Comparison of ENCODE assay signal across 18 mouse cellular contexts in the genomic region with DNA sequence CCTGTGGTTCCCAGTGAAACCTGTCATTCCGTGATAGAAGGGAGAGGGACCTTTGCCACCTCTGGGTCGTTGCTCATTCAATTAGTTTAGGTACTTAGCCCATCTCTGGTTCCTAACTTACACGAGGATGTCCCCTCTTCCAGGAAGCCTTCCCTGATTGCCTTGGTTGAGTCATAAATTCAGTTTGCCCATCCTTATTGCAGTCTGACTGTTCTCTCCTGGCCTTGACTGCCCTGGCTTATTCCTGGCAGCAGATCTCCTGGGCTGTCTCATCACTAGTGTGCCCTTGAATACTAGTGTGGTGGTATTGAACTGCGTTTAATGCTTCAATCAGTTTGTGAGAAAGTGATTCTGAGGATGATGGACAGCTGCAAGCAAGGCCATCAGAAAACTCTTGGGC. TPM values are rescaled to one million over a fixed set of nuclear protein-coding genes. Genes with fewer than 3 reads are reported as not detected.
DNase-seq lines count a peak whose midpoint lies in the region; ATAC-seq and TF ChIP-seq lines count a peak whose summit lies in the region.
"Had no signal": no experiment of that assay in that cellular context is flagged by ENCODE, and none has a peak within 500 bp of the region (broad histone marks: within the 10 kb centered on the region; RNA-seq: fewer than 3 reads in every experiment).

No protein-coding gene starts in this region.

- 74% methylated on average over 4 of the region's 4 CpGs for WGBS in heart, embryonic 12.5 days
- 69% methylated on average over 4 of the region's 4 CpGs for WGBS in lung, embryonic 14.5 days
- 73% methylated on average over 4 of the region's 4 CpGs for WGBS in embryonic facial prominence, embryonic 14.5 days
- 70% methylated on average over 4 of the region's 4 CpGs for WGBS in stomach, embryonic 16.5 days

- no peaks in the 10 kb centered on the region; the same call in 1 of the 2 replicates for H3K4me1 ChIP-seq in heart, embryonic 12.5 days (replicated peaks)
- no peaks in the 10 kb centered on the region for H3K4me1 ChIP-seq in lung, embryonic 14.5 days (ENCODE audit: insufficient read depth)
- no peaks in the 10 kb centered on the region; the same call in 1 of the 2 replicates for H3K4me1 ChIP-seq in embryonic facial prominence, embryonic 14.5 days (ENCODE audit: control insufficient read depth, insufficient read depth, low read length)
- H3K4me1 ChIP-seq in stomach, embryonic 16.5 days (ENCODE audit: control insufficient read depth, insufficient read depth, low read length): peaks cover 7% of the 10 kb centered on the region; the same call in 1 of the 2 replicates

- no peak for ATAC-seq in heart, embryonic 12.5 days (ENCODE audit: insufficient number of reproducible peaks, low FRiP score)
- ATAC-seq in lung, embryonic 14.5 days (ENCODE audit: insufficient read depth): no peak
- ATAC-seq in embryonic facial prominence, embryonic 14.5 days (ENCODE audit: low read depth): no peak
- ATAC-seq in stomach, embryonic 16.5 days (ENCODE audit: insufficient read depth, low FRiP score): no peak

- no peak for DNase-seq in heart, adult 11 months
- no peak for DNase-seq in lung, embryonic 14.5 days
- DNase-seq in lung, adult 18-20 months: no peak
- DNase-seq in embryonic facial prominence, embryonic 14.5 days (ENCODE audit: low spot score): no peak
- DNase-seq in right cerebral cortex, postnatal 10 days (ENCODE audit: low spot score in 2 of 2): no peak
- DNase-seq in cerebellum, postnatal 4 days (ENCODE audit: low spot score in 2 of 2): no peak
- DNase-seq: right cerebral cortex, postnatal 25 days had no signal

- H3K9me3 ChIP-seq in heart, embryonic 12.5 days (replicated peaks): 0 out of 2 replicates have a peak, but pooled peaks cover 4% of the 10 kb centered on the region
- no peaks in the 10 kb centered on the region for H3K9me3 ChIP-seq in lung, embryonic 14.5 days (ENCODE audit: low read depth, low read length)
- no peaks in the 10 kb centered on the region for H3K9me3 ChIP-seq in embryonic facial prominence, embryonic 14.5 days (ENCODE audit: control insufficient read depth, low read length)
- no peaks in the 10 kb centered on the region for H3K9me3 ChIP-seq in stomach, embryonic 16.5 days (replicated peaks; ENCODE audit: control insufficient read depth, low read length)
- H3K9me3 ChIP-seq: hindbrain, embryonic 12.5 days; megakaryocyte, embryonic 14.5 days had no signal

- H3K9ac ChIP-seq in heart, embryonic 12.5 days: no peak overlapping the region
- no peak overlapping the region for H3K9ac ChIP-seq in lung, embryonic 14.5 days
- H3K9ac ChIP-seq in embryonic facial prominence, embryonic 14.5 days (ENCODE audit: low read depth, low read length): no peak overlapping the region
- H3K9ac ChIP-seq in stomach, embryonic 16.5 days (ENCODE audit: low read length): peak overlapping the region; percentile 64; the same call in 1 of the 2 replicates

- no peak overlapping the region for H3K27ac ChIP-seq in heart, embryonic 12.5 days (ENCODE audit: poor library complexity, severe bottlenecking)
- peak overlapping the region; percentile 50; the same call in 1 of the 2 replicates for H3K27ac ChIP-seq in lung, embryonic 14.5 days (ENCODE audit: low read depth)
- no peak overlapping the region for H3K27ac ChIP-seq in embryonic facial prominence, embryonic 14.5 days (replicated peaks; ENCODE audit: low read depth, low read length)
- H3K27ac ChIP-seq in stomach, embryonic 16.5 days (ENCODE audit: low read length): peak overlapping the region; percentile 64
- H3K27ac ChIP-seq: hindbrain, embryonic 12.5 days had no signal

- no peak overlapping the region for H3K4me3 ChIP-seq in heart, embryonic 12.5 days
- no peak overlapping the region for H3K4me3 ChIP-seq in lung, embryonic 14.5 days (ENCODE audit: low read depth, low read length)
- H3K4me3 ChIP-seq in embryonic facial prominence, embryonic 14.5 days (ENCODE audit: low read depth, low read length): no peak overlapping the region
- no peak overlapping the region for H3K4me3 ChIP-seq in stomach, embryonic 16.5 days (replicated peaks; ENCODE audit: low read length)

- H3K36me3 ChIP-seq in heart, embryonic 12.5 days: no peaks in the 10 kb centered on the region
- no peaks in the 10 kb centered on the region for H3K36me3 ChIP-seq in lung, embryonic 14.5 days (ENCODE audit: insufficient read depth)
- no peaks in the 10 kb centered on the region for H3K36me3 ChIP-seq in embryonic facial prominence, embryonic 14.5 days (ENCODE audit: control insufficient read depth, insufficient read depth, low read length)
- no peaks in the 10 kb centered on the region for H3K36me3 ChIP-seq in stomach, embryonic 16.5 days (ENCODE audit: control insufficient read depth, insufficient read depth, low read length)
- H3K36me3 ChIP-seq: hindbrain, embryonic 12.5 days had no signal

- peaks cover 21% of the 10 kb centered on the region for H3K27me3 ChIP-seq in heart, embryonic 12.5 days (replicated peaks)
- no peaks in the 10 kb centered on the region for H3K27me3 ChIP-seq in lung, embryonic 14.5 days (ENCODE audit: insufficient read depth, low read length)
- H3K27me3 ChIP-seq in embryonic facial prominence, embryonic 14.5 days (replicated peaks; ENCODE audit: control insufficient read depth, insufficient read depth, low read length): no peaks in the 10 kb centered on the region
- H3K27me3 ChIP-seq in stomach, embryonic 16.5 days (ENCODE audit: control insufficient read depth, insufficient read depth, low read length): no peaks in the 10 kb centered on the region
- H3K27me3 ChIP-seq: CH12.LX had no signal

- no peak for TF ChIP-seq CTCF in lung, embryonic 14.5 days (IDR thresholded peaks at IDR 0.05; ENCODE audit: low read depth)

- H3K4me2 ChIP-seq in heart, embryonic 12.5 days: peak overlapping the region; percentile 76; the same call in 1 of the 2 replicates
- peak overlapping the region; percentile 64 for H3K4me2 ChIP-seq in lung, embryonic 14.5 days
- peak overlapping the region; percentile 65 for H3K4me2 ChIP-seq in embryonic facial prominence, embryonic 14.5 days (ENCODE audit: low read depth, low read length)
- peak overlapping the region; percentile 51; the same call in 1 of the 2 replicates for H3K4me2 ChIP-seq in stomach, embryonic 16.5 days (ENCODE audit: low read depth, low read length)

RNA-seq across cellular contexts. Expression of gene Lypd3, which starts 6.7 kb away (rescaled TPM):
- 0.10 and 0.15 TPM in 2 replicates for polyA plus RNA-seq in heart, embryonic 12.5 days (2016; fragmentation: Nextera tagmentation; extraction: Ambion mirVana)
- 0.14 TPM in 1 of 2 replicates, not detected in the other for polyA plus RNA-seq in lung, embryonic 14.5 days (2014; fragmentation: Nextera tagmentation; extraction: Ambion mirVana)
- polyA plus RNA-seq in embryonic facial prominence, embryonic 14.5 days (2014; fragmentation: Nextera tagmentation; extraction: Ambion mirVana): 24.7 TPM in 2 replicates
- polyA plus RNA-seq in stomach, embryonic 16.5 days (2015; fragmentation: Nextera tagmentation; extraction: Ambion mirVana): 95.4 and 131 TPM in 2 replicates
- polyA plus RNA-seq: erythroblast, embryonic 14.5 days; heart, postnatal 0 days; liver, adult 2 months had no signal

RNA-seq across cellular contexts. Expression of gene Phldb3, which starts 19.1 kb away (rescaled TPM):
- polyA plus RNA-seq in heart, embryonic 12.5 days (2016; fragmentation: Nextera tagmentation; extraction: Ambion mirVana): not detected in 2 replicates
- polyA plus RNA-seq in lung, embryonic 14.5 days (2014; fragmentation: Nextera tagmentation; extraction: Ambion mirVana): 0.14 and 0.33 TPM in 2 replicates
- 0.43 and 0.60 TPM in 2 replicates for polyA plus RNA-seq in embryonic facial prominence, embryonic 14.5 days (2014; fragmentation: Nextera tagmentation; extraction: Ambion mirVana)
- polyA plus RNA-seq in stomach, embryonic 16.5 days (2015; fragmentation: Nextera tagmentation; extraction: Ambion mirVana): 0.70 and 0.72 TPM in 2 replicates
- polyA plus RNA-seq: forebrain, embryonic 14.5 days; heart, postnatal 0 days; hindbrain, embryonic 12.5 days; midbrain, embryonic 16.5 days had no signal

RNA-seq across cellular contexts. Expression of gene Zfp575, which starts 42.2 kb away (rescaled TPM):
- polyA plus RNA-seq in heart, embryonic 12.5 days (2016; fragmentation: Nextera tagmentation; extraction: Ambion mirVana): 0.69 and 1.1 TPM in 2 replicates
- polyA plus RNA-seq in lung, embryonic 14.5 days (2014; fragmentation: Nextera tagmentation; extraction: Ambion mirVana): 2.6 and 2.9 TPM in 2 replicates
- polyA plus RNA-seq in embryonic facial prominence, embryonic 14.5 days (2014; fragmentation: Nextera tagmentation; extraction: Ambion mirVana): 4.3 and 4.6 TPM in 2 replicates
- 3.5 and 4.0 TPM in 2 replicates for polyA plus RNA-seq in stomach, embryonic 16.5 days (2015; fragmentation: Nextera tagmentation; extraction: Ambion mirVana)
- polyA plus RNA-seq: liver, adult 2 months had no signal

RNA-seq across cellular contexts. Expression of gene Ethe1, which starts 42.3 kb away (rescaled TPM):
- 17.6 and 19.2 TPM in 2 replicates for polyA plus RNA-seq in heart, embryonic 12.5 days (2016; fragmentation: Nextera tagmentation; extraction: Ambion mirVana)
- polyA plus RNA-seq in lung, embryonic 14.5 days (2014; fragmentation: Nextera tagmentation; extraction: Ambion mirVana): 26.5 and 26.7 TPM in 2 replicates
- polyA plus RNA-seq in embryonic facial prominence, embryonic 14.5 days (2014; fragmentation: Nextera tagmentation; extraction: Ambion mirVana): 25.5 and 25.6 TPM in 2 replicates
- polyA plus RNA-seq in stomach, embryonic 16.5 days (2015; fragmentation: Nextera tagmentation; extraction: Ambion mirVana): 35.6 and 43.4 TPM in 2 replicates

RNA-seq across cellular contexts. Expression of gene Tex101, which starts 46.8 kb away (rescaled TPM):
- polyA plus RNA-seq in heart, embryonic 12.5 days (2016; fragmentation: Nextera tagmentation; extraction: Ambion mirVana): not detected in 2 replicates
- polyA plus RNA-seq in lung, embryonic 14.5 days (2014; fragmentation: Nextera tagmentation; extraction: Ambion mirVana): not detected in 2 replicates
- polyA plus RNA-seq in embryonic facial prominence, embryonic 14.5 days (2014; fragmentation: Nextera tagmentation; extraction: Ambion mirVana): not detected in 2 replicates
- not detected in 2 replicates for polyA plus RNA-seq in stomach, embryonic 16.5 days (2015; fragmentation: Nextera tagmentation; extraction: Ambion mirVana)
- polyA plus RNA-seq: erythroblast, embryonic 14.5 days; forebrain, embryonic 14.5 days; heart, postnatal 0 days; hindbrain, embryonic 12.5 days; large intestine, adult 2 months; liver, adult 2 months; midbrain, embryonic 16.5 days had no signal

Comparison
In these comparisons a context has a peak if more than half of its experiments do, and no peak if none do; other contexts are left out.
1. H3K27ac ChIP-seq: peak in lung, embryonic 14.5 days (single experiment) and stomach, embryonic 16.5 days (single experiment); none in heart, embryonic 12.5 days (single experiment) and embryonic facial prominence, embryonic 14.5 days (single experiment).
2. RNA of gene Lypd3, which starts 6.7 kb away (polyA plus RNA-seq): 95.4 to 131 TPM in stomach, embryonic 16.5 days and 24.7 TPM in embryonic facial prominence, embryonic 14.5 days; 0.14 TPM in lung, embryonic 14.5 days and 0.10 to 0.15 TPM in heart, embryonic 12.5 days; every median in the first group is over 10 times any median in the second.
3. Peak in every context shown above with its lines, with median percentiles within 50 percentile points of each other: H3K4me2 ChIP-seq.